Mouse (Mus musculus) erythroblast, embryonic 14.5 days (primary cell): ENCODE results near the gene Pltp. TPM values are rescaled to one million over a fixed set of nuclear protein-coding genes. Genes with fewer than 3 reads are reported as not detected.
"Not testable (repeated sequence)": the region's sequence is repeated elsewhere in the genome, so short reads cannot be mapped to it uniquely, and the experiment has no call there.

Source experiments
- H3K27me3 ChIP-seq: 2 replicates; pipeline ENCODE4 v1.6.1; 2012; ENCODE audit warnings: inconsistent platforms; ENCODE audit not compliant: control insufficient read depth
- H3K36me3 ChIP-seq: 2 replicates; pipeline ENCODE4 v1.6.1; 2012; ENCODE audit warnings: mild to moderate bottlenecking, inconsistent platforms; ENCODE audit not compliant: control insufficient read depth
- H3K4me1 ChIP-seq: 2 replicates; pipeline ENCODE4 v1.6.1; 2012; ENCODE audit warnings: inconsistent platforms; ENCODE audit not compliant: control insufficient read depth
- H3K4me3 ChIP-seq: replicated peaks from 2 replicates; pipeline ENCODE3; 2012; ENCODE audit warnings: moderate library complexity, mild to moderate bottlenecking, inconsistent platforms
- H3K9me3 ChIP-seq: 2 replicates; pipeline ENCODE4 v1.6.1; 2012; ENCODE audit warnings: low read length, inconsistent platforms, mixed read lengths; ENCODE audit not compliant: control insufficient read depth
- GATA1 ChIP-seq: IDR thresholded peaks from 2 replicates; pipeline ENCODE4 v1.6.1; 2012; ENCODE audit warnings: low read length, inconsistent platforms, mixed read lengths
- TAL1 ChIP-seq: IDR thresholded peaks from 3 replicates; pipeline ENCODE4 v1.6.1; 2012; ENCODE audit warnings: low read length, inconsistent platforms, mixed read lengths
- polyA plus RNA-seq: library from polyadenylated mRNA; stranded (reverse); fragments of >175 nt; gene quantifications from 2 replicates; pipeline ENCODE4 v1.2.3, GENCODE M21; 2012

Pltp gene
- polyA plus RNA-seq, 1 experiment, result 0.32 TPM

- H3K27me3 ChIP-seq, result no peaks in the 10 kb centered on the region
- no peak overlapping the region for H3K4me3 ChIP-seq
- no peak for TF ChIP-seq TAL1
- TF ChIP-seq GATA1, result no peak
- peaks cover 4% of the 10 kb centered on the region for H3K9me3 ChIP-seq
- no peaks in the 10 kb centered on the region; the same call in 1 of the 2 replicates for H3K4me1 ChIP-seq
- H3K36me3 ChIP-seq, result no peaks in the 10 kb centered on the region
Measured at GRCm38 (mm10) chr2:164871602-164872303, 14.2 kb upstream of the Pltp start.

- TF ChIP-seq TAL1 (no peak), GATA1 (no peak)
- peaks cover 8% of the 10 kb centered on the region for H3K4me1 ChIP-seq
- H3K36me3 ChIP-seq, result no peaks in the 10 kb centered on the region
- no peak overlapping the region for H3K4me3 ChIP-seq
- no peaks in the 10 kb centered on the region for H3K27me3 ChIP-seq
- peaks cover 4% of the 10 kb centered on the region for H3K9me3 ChIP-seq
Measured at GRCm38 (mm10) chr2:164868491-164868890, 11.0 kb upstream of the Pltp start.

- Histone ChIP-seq H3K36me3 (no peaks in the 10 kb centered on the region), H3K9me3 (peaks cover 7% of the 10 kb centered on the region), H3K27me3 (no peaks in the 10 kb centered on the region), H3K4me3 (no peak overlapping the region), H3K4me1 (peaks cover 8% of the 10 kb centered on the region)
- TF ChIP-seq TAL1, result no peak
- no peak for TF ChIP-seq GATA1
Measured at GRCm38 (mm10) chr2:164867566-164867965, 10.1 kb upstream of the Pltp start.

- H3K4me1 ChIP-seq, result peaks cover 8% of the 10 kb centered on the region
- no peaks in the 10 kb centered on the region for H3K27me3 ChIP-seq
- no peak for TF ChIP-seq TAL1
- TF ChIP-seq GATA1, result no peak
- no peaks in the 10 kb centered on the region for H3K36me3 ChIP-seq
- no peak overlapping the region for H3K4me3 ChIP-seq
- H3K9me3 ChIP-seq, result peaks cover 7% of the 10 kb centered on the region
Measured at GRCm38 (mm10) chr2:164866741-164867551, 9.4 kb upstream of the Pltp start.

- TF ChIP-seq TAL1 (no peak), GATA1 (no peak)
- H3K9me3 ChIP-seq, result peaks cover 7% of the 10 kb centered on the region
- H3K27me3 ChIP-seq, result peaks cover 11% of the 10 kb centered on the region
- H3K4me1 ChIP-seq, result peaks cover 8% of the 10 kb centered on the region
- H3K36me3 ChIP-seq, result no peaks in the 10 kb centered on the region
- H3K4me3 ChIP-seq, result no peak overlapping the region
Measured at GRCm38 (mm10) chr2:164864593-164864992, 7.1 kb upstream of the Pltp start.

GRCm38 (mm10) chr2:164863411-164863810, 5.9 kb upstream of the Pltp start:
- not testable (repeated sequence) for H3K4me3 ChIP-seq, H3K9me3 ChIP-seq, H3K36me3 ChIP-seq, H3K4me1 ChIP-seq
- peaks cover 23% of the 10 kb centered on the region for H3K27me3 ChIP-seq

- peaks cover 9% of the 10 kb centered on the region for H3K4me1 ChIP-seq
- H3K4me3 ChIP-seq, result no peak overlapping the region
- H3K27me3 ChIP-seq, result peaks cover 34% of the 10 kb centered on the region
- no peaks in the 10 kb centered on the region for H3K36me3 ChIP-seq
- H3K9me3 ChIP-seq, result peaks cover 3% of the 10 kb centered on the region
- no peak for TF ChIP-seq GATA1
- TF ChIP-seq TAL1, result no peak
Measured at GRCm38 (mm10) chr2:164862179-164862861, 4.8 kb upstream of the Pltp start.

GRCm38 (mm10) chr2:164861094-164861493, 3.6 kb upstream of the Pltp start:
- Histone ChIP-seq H3K9me3 (peaks cover 5% of the 10 kb centered on the region), H3K4me1 (peaks cover 16% of the 10 kb centered on the region), H3K27me3 (peaks cover 46% of the 10 kb centered on the region), H3K4me3 (no peak overlapping the region), H3K36me3 (no peaks in the 10 kb centered on the region)
- TF ChIP-seq GATA1 (no peak), TAL1 (no peak)

- TF ChIP-seq TAL1, result no peak
- H3K27me3 ChIP-seq, result peaks cover 59% of the 10 kb centered on the region
- H3K4me1 ChIP-seq, result peaks cover 15% of the 10 kb centered on the region
- no peaks in the 10 kb centered on the region for H3K36me3 ChIP-seq
- no peak overlapping the region for H3K4me3 ChIP-seq
- peaks cover 5% of the 10 kb centered on the region for H3K9me3 ChIP-seq
Measured at GRCm38 (mm10) chr2:164859640-164860432, 2.3 kb upstream of the Pltp start.
